Mouse (Mus musculus): ENCODE data around the gene Hsf2bp.

Hsf2bp gene

GRCm38 (mm10) chr17:31935091-31935830, 100.9 kb downstream of the Hsf2bp start:
- no peak for DNase-seq

- DNase-seq, result no peak
Measured at GRCm38 (mm10) chr17:31933956-31934355, 102.2 kb downstream of the Hsf2bp start.

- no peak for DNase-seq
Measured at GRCm38 (mm10) chr17:31931499-31931898, 104.7 kb downstream of the Hsf2bp start.

GRCm38 (mm10) chr17:31929844-31930715, 106.1 kb downstream of the Hsf2bp start:
- peak; percentile 71 for DNase-seq

GRCm38 (mm10) chr17:31929032-31929431, 107.1 kb downstream of the Hsf2bp start:
- DNase-seq, result no peak

GRCm38 (mm10) chr17:31927895-31928626, 108.1 kb downstream of the Hsf2bp start:
- DNase-seq, result no peak

- no peak for DNase-seq
Measured at GRCm38 (mm10) chr17:31924229-31924628, 111.9 kb downstream of the Hsf2bp start.

GRCm38 (mm10) chr17:31923310-31923970, 112.7 kb downstream of the Hsf2bp start:
- no peak for DNase-seq

GRCm38 (mm10) chr17:31920589-31921190, 115.5 kb downstream of the Hsf2bp start:
- no peak for DNase-seq

GRCm38 (mm10) chr17:31919599-31919998, 116.5 kb downstream of the Hsf2bp start:
- DNase-seq, result no peak

- DNase-seq, result no peak
Measured at GRCm38 (mm10) chr17:31918374-31918773, 117.8 kb downstream of the Hsf2bp start.

- no peak for DNase-seq
Measured at GRCm38 (mm10) chr17:31916461-31916775, 119.7 kb downstream of the Hsf2bp start.

- peak; percentile 42 for DNase-seq
Measured at GRCm38 (mm10) chr17:31915756-31916460, 120.2 kb downstream of the Hsf2bp start.

GRCm38 (mm10) chr17:31914323-31914722, 121.8 kb downstream of the Hsf2bp start:
- DNase-seq, result no peak

- DNase-seq, result peak; percentile 47
Measured at GRCm38 (mm10) chr17:31912881-31913662, 123.1 kb downstream of the Hsf2bp start.

- no peak for DNase-seq
Measured at GRCm38 (mm10) chr17:31912387-31912786, 123.8 kb downstream of the Hsf2bp start.

- DNase-seq, result no peak
Measured at GRCm38 (mm10) chr17:31908966-31909365, 127.2 kb downstream of the Hsf2bp start.

- DNase-seq, result no peak
Measured at GRCm38 (mm10) chr17:31906441-31906840, 129.7 kb downstream of the Hsf2bp start.

- DNase-seq, result no peak
Measured at GRCm38 (mm10) chr17:31905791-31906211, 130.3 kb downstream of the Hsf2bp start.

- no peak for DNase-seq
Measured at GRCm38 (mm10) chr17:31905201-31905790, 130.9 kb downstream of the Hsf2bp start.

Measured in embryo, embryonic 11 days (tissue).